Mouse (Mus musculus) cerebellum, adult 2 months (tissue): ENCODE data around the gene Aldh1l1. TPM values are rescaled to one million over a fixed set of nuclear protein-coding genes. Genes with fewer than 3 reads are reported as not detected.
A peak's percentile ranks its signal among the peaks of the same experiment; 100 is the strongest.

Experiments used
- DNase-seq, 2 experiments: peaks; one replicate each; pipeline ENCODE4 v3.0.0; 2021
- H3K27ac ChIP-seq: fragments of 200-500 bp; 2 replicates; pipeline ENCODE4 v1.5.1; 2012; ENCODE audit warnings: low read length, control low read depth, inconsistent platforms; ENCODE audit not compliant: insufficient read depth
- H3K27me3 ChIP-seq: fragments of 200-500 bp; 2 replicates; pipeline ENCODE4 v1.6.1; 2012; ENCODE audit warnings: inconsistent platforms, mild to moderate bottlenecking, low read length, moderate library complexity; ENCODE audit not compliant: control insufficient read depth, insufficient read depth
- H3K4me1 ChIP-seq: fragments of 200-500 bp; 2 replicates; pipeline ENCODE4 v1.6.1; 2011; ENCODE audit warnings: low read length; ENCODE audit not compliant: control insufficient read depth, insufficient read depth
- H3K4me3 ChIP-seq: fragments of 200-500 bp; replicated peaks from 2 replicates; pipeline ENCODE3; 2011; ENCODE audit warnings: mild to moderate bottlenecking, low read depth, low read length, control low read depth; ENCODE audit not compliant: insufficient read depth
- CTCF ChIP-seq: fragments of 200-500 bp; IDR thresholded peaks from 2 replicates; pipeline ENCODE4 v1.5.1; 2011; ENCODE audit warnings: low read depth, mild to moderate bottlenecking, control low read depth, low read length, moderate library complexity, borderline replicate concordance; ENCODE audit not compliant: insufficient read depth
- POLR2A ChIP-seq: fragments of 200-500 bp; IDR thresholded peaks from 2 replicates; pipeline ENCODE4 v1.6.1; 2011; ENCODE audit warnings: low read length, control low read depth, borderline replicate concordance; ENCODE audit not compliant: insufficient read depth
- whole genome bisulfite sequencing: fragments of 180-500 bp; shearing (Covaris S2); methylation state at CpG from one replicate; pipeline ENCODE4 v1.1.7; 2018; 5-methylcytosine and 5-hydroxymethylcytosine counted together
- polyA plus RNA-seq: library from polyadenylated mRNA; depleted of rRNA; stranded (reverse); fragments of >200 nt; gene quantifications from 2 replicates; pipeline ENCODE4 v1.2.3, GENCODE M21; 2012

Aldh1l1 gene
- polyA plus RNA-seq, 1 experiment, result 50.1 TPM

DNA sequence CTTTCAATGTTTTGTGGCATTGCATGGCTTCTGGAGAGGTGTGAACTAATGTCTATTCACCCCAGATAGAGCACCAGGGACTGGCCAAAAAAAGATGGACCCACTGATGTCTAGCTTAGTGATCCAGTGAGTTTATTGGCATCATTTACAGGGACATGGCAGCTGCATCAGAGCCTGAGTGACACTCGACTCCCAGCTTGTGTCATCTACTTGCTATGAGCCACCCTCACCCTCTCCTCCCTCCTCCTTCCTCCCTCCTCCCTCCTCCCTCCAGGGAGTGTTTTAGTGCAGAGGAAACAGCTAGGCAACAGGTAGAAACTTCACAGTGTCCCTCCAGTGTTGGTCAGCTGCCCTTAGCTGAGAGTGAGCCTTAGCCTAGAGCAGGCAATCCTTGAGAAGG is 108.7 kb downstream of the Aldh1l1 start:
- DNase-seq, result no peak
- no peak overlapping the region for H3K4me3 ChIP-seq
- no peaks in the 10 kb centered on the region for H3K27me3 ChIP-seq
- WGBS, result 77% methylated on average over 1 of the region's 1 CpGs
- H3K4me1 ChIP-seq, result peaks cover 15% of the 10 kb centered on the region
- TF ChIP-seq CTCF (no peak), POLR2A (no peak)
- H3K27ac ChIP-seq, result no peak overlapping the region

DNA sequence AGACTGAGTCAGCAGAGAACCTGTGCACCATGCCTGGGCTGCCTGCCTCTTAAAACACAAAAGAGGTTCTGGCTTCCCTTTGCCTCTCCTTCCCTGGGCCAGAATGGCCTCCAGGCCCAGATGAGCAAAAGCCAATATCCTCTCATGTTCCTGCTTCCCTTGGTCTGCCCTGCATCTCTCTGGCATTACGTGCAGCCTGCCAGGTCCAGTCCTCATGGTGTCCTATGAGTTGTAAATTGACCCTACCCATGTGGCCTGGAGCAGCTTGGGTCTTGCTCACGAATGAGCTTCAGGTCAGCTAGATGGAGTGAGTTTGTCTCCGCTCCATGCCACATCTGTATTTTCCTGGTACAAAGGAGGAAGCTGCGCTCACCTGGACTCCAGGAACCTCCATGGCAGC is 110.8 kb downstream of the Aldh1l1 start:
- Histone ChIP-seq H3K27ac (no peak overlapping the region), H3K4me3 (no peak overlapping the region), H3K27me3 (no peaks in the 10 kb centered on the region), H3K4me1 (peaks cover 15% of the 10 kb centered on the region)
- 86% methylated on average over 4 of the region's 4 CpGs for WGBS
- TF ChIP-seq POLR2A (no peak), CTCF (no peak)
- no peak for DNase-seq

DNA sequence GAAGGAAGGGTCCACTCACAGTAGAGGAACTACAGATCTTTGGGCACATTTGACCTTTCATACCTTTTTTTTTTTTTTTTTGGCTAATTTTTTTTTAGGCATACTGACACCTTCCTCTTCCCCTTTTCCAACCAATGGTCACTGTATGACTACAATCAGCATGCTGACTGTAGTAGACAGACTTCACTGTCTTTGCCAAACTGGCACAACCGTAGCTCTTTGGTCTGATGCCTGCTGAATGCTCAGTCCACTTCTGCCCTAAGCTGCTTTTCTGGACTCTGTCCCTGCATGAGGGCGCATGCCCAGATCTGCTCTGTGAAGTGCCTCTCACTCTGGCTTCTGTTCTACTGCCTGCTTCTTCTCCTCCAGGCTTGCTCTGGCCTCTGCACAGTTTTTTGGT is 111.4 kb downstream of the Aldh1l1 start:
- Histone ChIP-seq H3K27me3 (no peaks in the 10 kb centered on the region), H3K27ac (no peak overlapping the region), H3K4me3 (no peak overlapping the region), H3K4me1 (peaks cover 15% of the 10 kb centered on the region)
- WGBS, result 6% methylated on average over 2 of the region's 2 CpGs
- TF ChIP-seq CTCF (no peak), POLR2A (no peak)
- DNase-seq, result peak; percentile 80 to 91

DNA sequence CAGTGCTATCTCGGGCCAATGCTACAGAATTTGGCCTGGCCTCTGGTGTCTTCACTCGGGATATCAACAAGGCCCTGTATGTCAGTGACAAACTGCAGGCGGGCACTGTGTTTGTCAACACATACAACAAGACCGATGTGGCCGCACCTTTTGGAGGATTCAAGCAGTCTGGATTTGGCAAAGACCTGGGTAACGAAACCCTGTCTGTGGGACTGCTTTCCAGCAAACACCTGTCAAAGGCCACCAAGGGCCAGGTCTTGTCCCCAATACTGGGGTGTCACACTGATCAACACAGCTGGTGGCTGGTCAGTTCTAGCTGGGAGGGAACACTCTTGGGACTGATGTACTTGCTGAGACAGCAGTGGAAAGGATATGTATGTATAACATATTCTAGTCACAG is 112.0 kb downstream of the Aldh1l1 start:
- WGBS, result 62% methylated on average over 6 of the region's 6 CpGs
- Histone ChIP-seq H3K27me3 (no peaks in the 10 kb centered on the region), H3K27ac (no peak overlapping the region), H3K4me1 (peaks cover 15% of the 10 kb centered on the region), H3K4me3 (no peak overlapping the region)
- TF ChIP-seq POLR2A, result no peak
- TF ChIP-seq CTCF, result no peak
- DNase-seq, result no peak

DNA sequence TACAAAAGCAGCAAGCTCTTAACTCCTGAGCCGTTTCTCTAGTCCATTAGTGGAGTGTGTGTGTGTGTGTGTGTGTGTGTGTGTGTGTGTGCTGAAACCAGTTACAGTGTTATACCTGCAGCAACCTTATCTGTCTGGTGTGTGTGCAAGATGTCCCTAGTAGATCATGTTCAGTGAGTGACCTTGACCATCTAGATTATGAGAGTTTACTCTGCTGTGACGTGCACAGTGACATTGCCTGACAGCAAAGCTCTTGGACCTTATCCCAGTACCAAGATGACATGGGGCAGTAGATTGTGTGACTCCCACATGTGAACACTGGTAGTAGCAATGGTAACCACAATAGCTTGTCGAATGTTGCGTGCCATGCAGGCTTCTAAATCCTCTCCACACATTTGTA is 114.1 kb downstream of the Aldh1l1 start:
- WGBS, result 86% methylated on average over 4 of the region's 4 CpGs
- Histone ChIP-seq H3K4me3 (no peak overlapping the region), H3K27ac (no peak overlapping the region), H3K27me3 (no peaks in the 10 kb centered on the region), H3K4me1 (peaks cover 15% of the 10 kb centered on the region)
- TF ChIP-seq POLR2A, result no peak
- no peak for TF ChIP-seq CTCF
- no peak for DNase-seq

DNA sequence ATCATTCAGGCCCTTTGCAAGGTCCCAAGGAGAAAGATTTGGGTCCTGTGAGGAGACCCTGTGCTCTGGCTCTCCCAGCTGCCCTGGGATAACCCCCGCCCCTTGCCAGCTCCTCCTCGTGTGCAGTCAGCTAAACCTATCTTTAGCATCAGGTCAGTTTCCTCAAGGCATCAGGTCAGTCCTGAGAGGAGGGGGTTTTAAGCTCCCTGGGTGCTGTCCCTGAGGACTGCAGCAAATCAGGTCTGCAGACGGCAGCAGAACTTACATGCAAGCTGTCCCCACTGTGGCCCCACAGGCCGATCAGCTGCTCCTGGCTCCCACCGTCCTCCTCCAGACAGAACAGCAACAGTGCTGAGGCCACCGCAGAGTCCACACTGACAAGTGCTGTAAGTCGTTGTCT is 115.5 kb downstream of the Aldh1l1 start:
- H3K27ac ChIP-seq, result no peak overlapping the region
- 70% methylated on average over 7 of the region's 7 CpGs for WGBS
- TF ChIP-seq POLR2A (no peak), CTCF (no peak)

DNA sequence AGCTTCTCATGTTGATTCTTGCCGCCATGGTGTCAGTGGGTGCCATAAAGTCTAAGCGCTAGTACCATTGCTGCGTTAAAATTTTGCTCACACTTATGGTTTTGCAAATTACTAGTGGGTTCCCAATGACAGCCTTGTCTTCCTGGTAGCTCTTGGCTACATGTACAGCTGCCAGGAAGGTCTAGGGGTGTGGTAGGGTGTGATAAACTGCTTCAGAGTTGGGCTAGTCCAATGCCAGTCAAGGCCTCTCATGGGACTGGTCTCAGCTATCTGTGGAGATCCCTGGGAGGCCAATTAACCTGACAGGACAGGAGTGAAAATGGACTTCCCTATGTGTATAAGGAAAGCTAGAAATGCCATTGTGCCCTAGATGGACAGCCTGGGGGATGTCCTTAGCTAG is 116.1 kb downstream of the Aldh1l1 start:
- Histone ChIP-seq H3K4me1 (peaks cover 7% of the 10 kb centered on the region), H3K27ac (no peak overlapping the region), H3K4me3 (no peak overlapping the region), H3K27me3 (no peaks in the 10 kb centered on the region)
- no peak for DNase-seq
- 95% methylated on average over 3 of the region's 3 CpGs for WGBS
- TF ChIP-seq CTCF (no peak), POLR2A (no peak)

More for the DNA sequence above, 115.5 kb downstream of the Aldh1l1 start:
- H3K4me1 ChIP-seq, result peaks cover 12% of the 10 kb centered on the region
- no peaks in the 10 kb centered on the region for H3K27me3 ChIP-seq
- H3K4me3 ChIP-seq, result no peak overlapping the region
- DNase-seq, result no peak

DNA sequence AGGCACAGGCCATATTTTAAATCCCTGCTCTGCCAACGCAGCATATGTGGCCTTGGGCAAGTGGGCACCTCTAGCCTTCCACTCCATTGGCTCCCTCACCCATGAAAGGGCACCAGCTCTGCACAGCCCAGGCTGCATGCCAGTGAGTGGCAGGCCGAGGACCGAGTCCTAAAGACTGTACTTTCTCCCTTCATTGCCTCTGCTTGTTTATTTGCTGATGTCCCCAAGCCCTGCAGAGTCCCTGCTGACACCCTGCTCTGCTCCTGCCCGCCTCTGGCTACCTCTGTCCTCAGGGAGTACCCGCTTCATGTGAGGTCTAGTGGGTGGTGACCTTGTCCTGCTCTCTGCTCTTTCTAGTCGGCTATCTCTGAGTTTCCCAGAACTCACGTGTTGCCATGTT is 116.9 kb downstream of the Aldh1l1 start:
- no peak for DNase-seq
- TF ChIP-seq POLR2A (no peak), CTCF (no peak)
- WGBS, result 49% methylated on average over 7 of the region's 7 CpGs
- H3K4me1 ChIP-seq, result peaks cover 3% of the 10 kb centered on the region; the same call in 1 of the 2 replicates
- H3K27me3 ChIP-seq, result no peaks in the 10 kb centered on the region
- H3K4me3 ChIP-seq, result no peak overlapping the region
- H3K27ac ChIP-seq, result no peak overlapping the region
